8 mouse cellular contexts compared by ENCODE assay signal in genomic region chr10:12869846-12870245, GRCm38 (mm10). TPM values are rescaled to one million over a fixed set of nuclear protein-coding genes. Genes with fewer than 3 reads are reported as not detected.
DNase-seq lines count a peak whose midpoint lies in the region; ATAC-seq and TF ChIP-seq lines count a peak whose summit lies in the region.

No protein-coding gene starts in this region.

- H3K79me2 ChIP-seq in heart, adult 2 months (replicated peaks; ENCODE audit: control insufficient read depth, insufficient read depth, low read length), result no peaks in the 10 kb centered on the region

- no peak for TF ChIP-seq CTCF in heart, adult 2 months (IDR thresholded peaks at IDR 0.05)
- TF ChIP-seq CTCF in E14TG2a.4 (conservative IDR thresholded peaks at IDR 0.05; ENCODE audit: low read length), result no peak

- H3K4me2 ChIP-seq in liver, embryonic 15.5 days, result peak overlapping the region; percentile 90

- intact Hi-C loops in heart, adult 2 months (cut with DNase I), result loop anchor here (2.0 to 5.0 kb wide), 5 partner anchors 53 to 178 kb away; no protein-coding TSS in a partner anchor

- H3K9me3 ChIP-seq in E14TG2a.4 (ENCODE audit: low read length), result no peaks in the 10 kb centered on the region
- H3K9me3 ChIP-seq in hindbrain, embryonic 10.5 days, result no peaks in the 10 kb centered on the region
- H3K9me3 ChIP-seq in liver, embryonic 15.5 days (replicated peaks), result no peaks in the 10 kb centered on the region

- H3K27me3 ChIP-seq in heart, adult 2 months (ENCODE audit: control insufficient read depth, insufficient read depth, low read length), result no peaks in the 10 kb centered on the region
- peaks cover 15% of the 10 kb centered on the region for H3K27me3 ChIP-seq in E14TG2a.4 (ENCODE audit: insufficient read depth, low read length)
- no peaks in the 10 kb centered on the region for H3K27me3 ChIP-seq in hindbrain, embryonic 10.5 days (ENCODE audit: insufficient read depth, poor library complexity, severe bottlenecking)
- H3K27me3 ChIP-seq in liver, embryonic 15.5 days, result peaks cover 8% of the 10 kb centered on the region

- peak overlapping the region; percentile 74 for H3K4me3 ChIP-seq in heart, adult 2 months
- H3K4me3 ChIP-seq in E14TG2a.4 (replicated peaks; ENCODE audit: low read length), result peak overlapping the region; percentile 93
- peak overlapping the region; percentile 86 for H3K4me3 ChIP-seq in hindbrain, embryonic 10.5 days
- H3K4me3 ChIP-seq in liver, embryonic 15.5 days (replicated peaks), result peak overlapping the region; percentile 71; the same call in 1 of the 2 replicates

- DNase-seq in heart, adult 2 months, result no peak
- DNase-seq in heart, adult 8-10 months (ENCODE audit: low spot score), result no peak
- DNase-seq in hindbrain, embryonic 10.5 days (ENCODE audit: low spot score), result no peak
- no peak for DNase-seq in urinary bladder, postnatal 10 days (ENCODE audit: low spot score)
- DNase-seq in layer of hippocampus, adult 11-12 months (ENCODE audit: low spot score), result no peak
- DNase-seq in thymus, adult 18-20 months, result no peak

- peaks cover 3% of the 10 kb centered on the region for H3K4me1 ChIP-seq in heart, adult 2 months (ENCODE audit: control insufficient read depth, insufficient read depth, low read length)
- peaks cover 17% of the 10 kb centered on the region for H3K4me1 ChIP-seq in E14TG2a.4 (replicated peaks; ENCODE audit: low read depth, low read length)
- peaks cover 20% of the 10 kb centered on the region for H3K4me1 ChIP-seq in hindbrain, embryonic 10.5 days (replicated peaks)
- peaks cover 34% of the 10 kb centered on the region for H3K4me1 ChIP-seq in liver, embryonic 15.5 days (replicated peaks)

- TF ChIP-seq EP300 in heart, adult 2 months (IDR thresholded peaks at IDR 0.05; ENCODE audit: insufficient read depth, low read depth, low read length), result no peak

- WGBS in heart, adult 2 months, result 50% methylated on average over 1 of the region's 1 CpGs
- WGBS in hindbrain, embryonic 10.5 days, result 41% methylated on average over 1 of the region's 1 CpGs
- 19% methylated on average over 1 of the region's 1 CpGs for WGBS in liver, embryonic 15.5 days (ENCODE audit: insufficient replicate concordance)

- H3K9ac ChIP-seq in heart, adult 2 months (ENCODE audit: low read depth, low read length), result no peak overlapping the region
- no peak overlapping the region for H3K9ac ChIP-seq in liver, embryonic 15.5 days

- no peaks in the 10 kb centered on the region for H3K36me3 ChIP-seq in heart, adult 2 months (ENCODE audit: control insufficient read depth, insufficient read depth, low read length)
- no peaks in the 10 kb centered on the region for H3K36me3 ChIP-seq in E14TG2a.4 (ENCODE audit: insufficient read depth, low read length)
- H3K36me3 ChIP-seq in hindbrain, embryonic 10.5 days, result no peaks in the 10 kb centered on the region
- H3K36me3 ChIP-seq in liver, embryonic 15.5 days (replicated peaks), result no peaks in the 10 kb centered on the region

- H3K27ac ChIP-seq in heart, adult 2 months, result no peak overlapping the region; the same call in 1 of the 2 replicates
- H3K27ac ChIP-seq in hindbrain, embryonic 10.5 days, result peak overlapping the region; percentile 99
- H3K27ac ChIP-seq in liver, embryonic 15.5 days (replicated peaks), result no peak overlapping the region

- ATAC-seq in liver, embryonic 15.5 days (ENCODE audit: insufficient read depth), result no peak

- TF ChIP-seq POLR2A in heart, adult 2 months (IDR thresholded peaks at IDR 0.05; ENCODE audit: insufficient read depth, low read depth, low read length), result no peak

RNA-seq across cellular contexts. Expression of gene Utrn, which starts 0.7 kb away (rescaled TPM):
- total RNA-seq in heart, adult 2 months (2021), result 10 to 100 TPM; 61.8 to 68.1 TPM
- 18.8 and 33.4 TPM in 2 replicates for polyA plus RNA-seq in heart, adult 2 months (2012; rRNA removed)
- total RNA-seq in heart, adult 8-10 months (2022), result 10 to 100 TPM; 59.3 to 75.7 (median 71.0) TPM
- 38.7 and 52.9 TPM in 2 replicates for polyA plus RNA-seq in hindbrain, embryonic 10.5 days (2016; fragmentation: Nextera tagmentation; extraction: Ambion mirVana)
- 8.2 and 10.0 TPM in 2 replicates for polyA plus RNA-seq in liver, embryonic 15.5 days (2015; fragmentation: Nextera tagmentation; extraction: Ambion mirVana)
